Mouse (Mus musculus): Measurements from ENCODE around the gene Prdx5. TPM values are rescaled to one million over a fixed set of nuclear protein-coding genes. Genes with fewer than 3 reads are reported as not detected.

Gene Prdx5
- total and polyA plus RNA-seq, 3 experiments = 74.8 to 137 (median 83.5) TPM

DNA sequence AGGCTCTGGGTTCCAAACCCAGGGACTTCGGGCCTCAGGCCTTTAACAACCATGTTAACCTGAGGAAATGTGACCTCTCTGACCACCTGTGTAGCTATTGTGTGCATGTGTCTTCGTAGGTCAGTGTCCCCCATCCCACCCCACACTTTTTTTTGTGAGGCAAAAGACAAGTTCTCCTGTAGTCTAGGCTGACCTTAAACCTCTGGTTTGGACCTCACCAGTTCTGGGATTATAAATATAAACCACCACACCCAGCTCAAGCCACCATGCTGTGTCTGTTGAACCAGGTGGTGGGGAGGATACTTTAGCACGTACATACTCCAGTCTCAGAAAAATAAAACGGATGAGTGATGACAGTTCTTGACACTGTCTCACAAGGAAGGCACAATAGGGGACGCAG, 40.0 kb upstream of the Prdx5 start:
- H3K79me2 ChIP-seq (replicated peaks; ENCODE audit: control insufficient read depth, extremely low read depth, insufficient read depth, poor library complexity, severe bottlenecking) = no peaks in the 10 kb centered on the region
- H3K4me3 ChIP-seq (replicated peaks in 1 of 3; ENCODE audit: low read depth in 2 of 3, low read length in 2 of 3, poor library complexity in 1 of 3) = no peak overlapping the region
- H3K27ac ChIP-seq (ENCODE audit: insufficient read depth, low read depth) = no peak overlapping the region
- in situ Hi-C loops (cut with MboI; ENCODE audit: low pct_ligation_motif_present, low pct_unique_long_range_greater_than_20kb, low sequenced_read_pairs) (no loop called here), dilution Hi-C loops (cut with MboI; ENCODE audit: extremely low pct_ligation_motif_present, extremely low pct_unique_long_range_greater_than_20kb, low sequenced_read_pairs) (no loop called here)
- DNase-seq (ENCODE audit: extremely low read depth) = no peak
- H3K9ac ChIP-seq (ENCODE audit: insufficient read depth, low read depth) = no peak overlapping the region
- H3K4me2 ChIP-seq (ENCODE audit: insufficient read depth, low read depth, poor library complexity, severe bottlenecking) = no peak overlapping the region
- H3K27me3 ChIP-seq (replicated peaks) = no peaks in the 10 kb centered on the region
- H3K36me3 ChIP-seq (replicated peaks in 1 of 2; ENCODE audit: control insufficient read depth in 1 of 2, insufficient read depth in 1 of 2, low read length in 1 of 2) = peaks cover 17 to 87% of the 10 kb centered on the region in 2 experiments
- H3K4me1 ChIP-seq (ENCODE audit: control insufficient read depth in 1 of 2, insufficient read depth in 2 of 2) = peaks cover 5 to 18% of the 10 kb centered on the region in 2 experiments
- no peaks in the 10 kb centered on the region for H3K9me3 ChIP-seq (replicated peaks; ENCODE audit: low read length)
- no peak for TF ChIP-seq MXI1 (IDR thresholded peaks at IDR 0.05; ENCODE audit: low read depth, low read length)

- DNase-seq (ENCODE audit: extremely low read depth) = no peak
- TF ChIP-seq ETS1 (conservative IDR thresholded peaks at IDR 0.05; ENCODE audit: low read depth, low read length) (no peak), KAT2A (IDR thresholded peaks at IDR 0.05; ENCODE audit: insufficient replicate concordance, low read length) (no peak), RCOR1 (conservative IDR thresholded peaks at IDR 0.05; ENCODE audit: low read depth, low read length) (no peak), ELF1 (IDR thresholded peaks at IDR 0.05; ENCODE audit: low read depth, low read length) (no peak), TBP (conservative IDR thresholded peaks at IDR 0.05; ENCODE audit: low read depth, low read length) (no peak), USF2 (conservative IDR thresholded peaks at IDR 0.05; ENCODE audit: low read depth, low read length) (no peak), MXI1 (IDR thresholded peaks at IDR 0.05; ENCODE audit: low read depth, low read length) (no peak), HCFC1 (IDR thresholded peaks at IDR 0.05; ENCODE audit: low read depth, low read length) (no peak), PAX5 (IDR thresholded peaks at IDR 0.05; ENCODE audit: low read length) (no peak), MYC (IDR thresholded peaks at IDR 0.05; ENCODE audit: low read depth, low read length) (no peak)
- Histone ChIP-seq H3K9me3 (replicated peaks; ENCODE audit: low read length) (no peaks in the 10 kb centered on the region), H3K4me1 (ENCODE audit: control insufficient read depth in 1 of 2, insufficient read depth in 2 of 2) (peaks cover 3 to 14% of the 10 kb centered on the region in 2 experiments; a peak in 2 of 4 replicates), H3K27me3 (replicated peaks) (no peaks in the 10 kb centered on the region), H3K27ac (ENCODE audit: insufficient read depth, low read depth) (no peak overlapping the region), H3K9ac (ENCODE audit: insufficient read depth, low read depth) (no peak overlapping the region), H3K79me2 (replicated peaks; ENCODE audit: control insufficient read depth, extremely low read depth, insufficient read depth, poor library complexity, severe bottlenecking) (no peaks in the 10 kb centered on the region), H3K4me3 (replicated peaks in 1 of 3; ENCODE audit: low read depth in 2 of 3, low read length in 2 of 3, poor library complexity in 1 of 3) (no peak overlapping the region), H3K4me2 (ENCODE audit: insufficient read depth, low read depth, poor library complexity, severe bottlenecking) (no peak overlapping the region), H3K36me3 (replicated peaks in 1 of 2; ENCODE audit: control insufficient read depth in 1 of 2, insufficient read depth in 1 of 2, low read length in 1 of 2) (peaks cover 13 to 83% of the 10 kb centered on the region in 2 experiments)
- dilution Hi-C loops (cut with MboI; ENCODE audit: extremely low pct_ligation_motif_present, extremely low pct_unique_long_range_greater_than_20kb, low sequenced_read_pairs) (no loop called here), in situ Hi-C loops (cut with MboI; ENCODE audit: low pct_ligation_motif_present, low pct_unique_long_range_greater_than_20kb, low sequenced_read_pairs) (no loop called here)
Measured at GRCm38 (mm10) chr19:6949532-6949931, 39.6 kb upstream of the Prdx5 start.

DNA sequence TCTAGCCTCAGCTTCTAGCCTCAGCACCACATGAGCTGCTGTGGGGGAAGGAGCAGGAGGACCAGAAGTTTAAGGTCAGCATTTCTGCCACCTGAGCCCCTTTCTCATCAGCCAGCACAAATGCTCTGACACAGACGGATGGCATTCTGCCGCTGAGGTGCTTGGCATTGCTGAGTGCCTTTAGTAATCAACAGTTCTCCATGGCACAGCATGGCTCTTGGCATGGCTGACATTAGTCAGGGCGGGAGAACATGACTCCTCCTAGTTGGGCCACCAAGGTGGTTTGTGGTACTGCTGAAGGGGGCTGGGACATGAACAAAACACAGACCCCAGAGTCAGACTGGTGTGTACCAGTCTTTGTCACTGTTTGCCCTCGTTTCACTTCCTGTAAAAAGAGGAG, 38.3 kb upstream of the Prdx5 start:
- Histone ChIP-seq H3K4me1 (ENCODE audit: control insufficient read depth in 1 of 2, insufficient read depth in 2 of 2) (peaks cover 3 to 13% of the 10 kb centered on the region in 2 experiments; a peak in 2 of 4 replicates), H3K27ac (ENCODE audit: insufficient read depth, low read depth) (no peak overlapping the region), H3K9ac (ENCODE audit: insufficient read depth, low read depth) (no peak overlapping the region), H3K9me3 (replicated peaks; ENCODE audit: low read length) (no peaks in the 10 kb centered on the region), H3K27me3 (replicated peaks) (no peaks in the 10 kb centered on the region), H3K36me3 (replicated peaks in 1 of 2; ENCODE audit: control insufficient read depth in 1 of 2, insufficient read depth in 1 of 2, low read length in 1 of 2) (peaks cover 9 to 76% of the 10 kb centered on the region in 2 experiments), H3K4me3 (replicated peaks in 1 of 3; ENCODE audit: low read depth in 2 of 3, low read length in 2 of 3, poor library complexity in 1 of 3) (no peak overlapping the region), H3K79me2 (replicated peaks; ENCODE audit: control insufficient read depth, extremely low read depth, insufficient read depth, poor library complexity, severe bottlenecking) (no peaks in the 10 kb centered on the region), H3K4me2 (ENCODE audit: insufficient read depth, low read depth, poor library complexity, severe bottlenecking) (no peak overlapping the region)
- dilution Hi-C loops (cut with MboI; ENCODE audit: extremely low pct_ligation_motif_present, extremely low pct_unique_long_range_greater_than_20kb, low sequenced_read_pairs) = no loop called here
- no peak for TF ChIP-seq KAT2A (IDR thresholded peaks at IDR 0.05; ENCODE audit: insufficient replicate concordance, low read length)
- TF ChIP-seq IRF4 (IDR thresholded peaks at IDR 0.05; ENCODE audit: low read depth, low read length) = no peak
- TF ChIP-seq BHLHE40 (IDR thresholded peaks at IDR 0.05; ENCODE audit: low read depth, low read length) = no peak
- TF ChIP-seq MYC (IDR thresholded peaks at IDR 0.05; ENCODE audit: low read depth, low read length) = no peak
- TF ChIP-seq JUND (conservative IDR thresholded peaks at IDR 0.05; ENCODE audit: low read depth, low read length) = no peak
- DNase-seq (ENCODE audit: extremely low read depth) = no peak
- in situ Hi-C loops (cut with MboI; ENCODE audit: low pct_ligation_motif_present, low pct_unique_long_range_greater_than_20kb, low sequenced_read_pairs) = no loop called here
